Mouse (Mus musculus) hindbrain, embryonic 15.5 days (tissue): ENCODE results near the gene Usp47. TPM values are rescaled to one million over a fixed set of nuclear protein-coding genes. Genes with fewer than 3 reads are reported as not detected.
A peak's percentile ranks its signal among the peaks of the same experiment; 100 is the strongest.

Experiments
- ATAC-seq: fragments of 200-750 bp; cut with Nextera tagmentation; 2 replicates; pipeline ENCODE4 v1.8.0; 2017; ENCODE audit warnings: low read depth, moderate number of reproducible peaks, moderate TSS enrichment; ENCODE audit not compliant: low FRiP score
- H3K27ac ChIP-seq: fragments of 300-500 bp; sonication (generic); replicated peaks from 2 replicates; pipeline ENCODE4 v1.5.1; 2015; ENCODE audit warnings: mild to moderate bottlenecking, inconsistent platforms
- H3K27me3 ChIP-seq: fragments of 300-500 bp; sonication (generic); 2 replicates; pipeline ENCODE4 v1.6.1; 2015; ENCODE audit warnings: control low read depth, inconsistent platforms
- H3K36me3 ChIP-seq: fragments of 300-500 bp; sonication (generic); 2 replicates; pipeline ENCODE4 v1.6.1; 2015; ENCODE audit warnings: control low read depth, inconsistent platforms
- H3K4me1 ChIP-seq: fragments of 300-500 bp; sonication (generic); replicated peaks from 2 replicates; pipeline ENCODE4 v1.6.1; 2015; ENCODE audit warnings: control low read depth, inconsistent platforms
- H3K4me2 ChIP-seq: fragments of 300-500 bp; sonication (generic); 2 replicates; pipeline ENCODE4 v1.6.1; 2015; ENCODE audit warnings: moderate library complexity, mild to moderate bottlenecking, inconsistent platforms
- H3K4me3 ChIP-seq: fragments of 300-500 bp; sonication (generic); 2 replicates; pipeline ENCODE4 v1.5.1; 2015; ENCODE audit warnings: mild to moderate bottlenecking, inconsistent platforms
- H3K9ac ChIP-seq: fragments of 300-500 bp; sonication (generic); 2 replicates; pipeline ENCODE4 v1.6.1; 2015; ENCODE audit warnings: inconsistent platforms
- H3K9me3 ChIP-seq: fragments of 300-500 bp; sonication (generic); 2 replicates; pipeline ENCODE4 v1.6.1; 2016; ENCODE audit warnings: control low read depth, inconsistent platforms
- WGBS: fragments of 180-500 bp; shearing (Covaris S2); methylation state at CpG from one replicate; pipeline ENCODE4 v1.1.7; 2015; 5-methylcytosine and 5-hydroxymethylcytosine counted together
- polyA plus RNA-seq: library from polyadenylated mRNA; unstranded; fragments of >200 nt; fragmentation: Nextera tagmentation; extraction: Ambion mirVana; gene quantifications from 2 replicates; pipeline ENCODE4 v1.2.1, GENCODE M21; 2015

Usp47 gene
- 63.7 and 65.4 TPM in 2 replicates for polyA plus RNA-seq

GRCm38 (mm10) chr7:112023150-112023600, at the start of gene Usp47:
TSS of gene Usp47 (plus strand) at chr7:112023504.
- Histone ChIP-seq H3K4me1 (peaks cover 43% of the 10 kb centered on the region), H3K36me3 (no peaks in the 10 kb centered on the region), H3K4me3 (peak within 1 kb of the TSS; percentile 92), H3K27ac (peak within 1 kb of the TSS; percentile 92), H3K27me3 (no peaks in the 10 kb centered on the region), H3K9ac (peak within 1 kb of the TSS; percentile 96), H3K4me2 (peak within 1 kb of the TSS; percentile 78), H3K9me3 (no peaks in the 10 kb centered on the region)
- ATAC-seq, result peak; percentile 94
- WGBS, result under 1% methylated on average over 52 of the region's 54 CpGs

- Histone ChIP-seq H3K27me3 (no peaks in the 10 kb centered on the region), H3K36me3 (no peaks in the 10 kb centered on the region), H3K4me3 (no peak overlapping the region), H3K9me3 (no peaks in the 10 kb centered on the region), H3K4me2 (no peak overlapping the region), H3K9ac (no peak overlapping the region), H3K4me1 (no peaks in the 10 kb centered on the region), H3K27ac (no peak overlapping the region)
- 83% methylated on average over 2 of the region's 2 CpGs for WGBS
- no peak for ATAC-seq
Observed at GRCm38 (mm10) chr7:111976401-111976800, 46.9 kb upstream of the Usp47 start.

GRCm38 (mm10) chr7:111977871-111978270, 45.4 kb upstream of the Usp47 start:
- Histone ChIP-seq H3K4me3 (no peak overlapping the region), H3K9ac (no peak overlapping the region), H3K27me3 (no peaks in the 10 kb centered on the region), H3K4me2 (no peak overlapping the region), H3K4me1 (no peaks in the 10 kb centered on the region), H3K27ac (no peak overlapping the region), H3K9me3 (no peaks in the 10 kb centered on the region), H3K36me3 (no peaks in the 10 kb centered on the region)
- ATAC-seq, result no peak
- 91% methylated on average over 3 of the region's 3 CpGs for WGBS

- Histone ChIP-seq H3K4me1 (no peaks in the 10 kb centered on the region), H3K4me2 (no peak overlapping the region), H3K9me3 (no peaks in the 10 kb centered on the region), H3K4me3 (no peak overlapping the region), H3K27me3 (no peaks in the 10 kb centered on the region), H3K36me3 (no peaks in the 10 kb centered on the region), H3K9ac (no peak overlapping the region), H3K27ac (no peak overlapping the region)
- 95% methylated on average over 15 of the region's 15 CpGs for WGBS
- no peak for ATAC-seq
Observed at GRCm38 (mm10) chr7:111982296-111982695, 41.0 kb upstream of the Usp47 start.

- Histone ChIP-seq H3K9me3 (no peaks in the 10 kb centered on the region), H3K4me1 (no peaks in the 10 kb centered on the region), H3K9ac (no peak overlapping the region), H3K27ac (no peak overlapping the region), H3K4me3 (no peak overlapping the region), H3K36me3 (no peaks in the 10 kb centered on the region), H3K4me2 (no peak overlapping the region), H3K27me3 (no peaks in the 10 kb centered on the region)
- 95% methylated on average over 3 of the region's 3 CpGs for WGBS
- no peak for ATAC-seq
Observed at GRCm38 (mm10) chr7:111984530-111984929, 38.8 kb upstream of the Usp47 start.

- no peaks in the 10 kb centered on the region for H3K9me3 ChIP-seq
- no peak overlapping the region for H3K9ac ChIP-seq
- no peak for ATAC-seq
- H3K4me2 ChIP-seq, result no peak overlapping the region
- H3K4me1 ChIP-seq, result no peaks in the 10 kb centered on the region
- no peaks in the 10 kb centered on the region for H3K27me3 ChIP-seq
- WGBS, result 77% methylated on average over 4 of the region's 4 CpGs
- H3K27ac ChIP-seq, result no peak overlapping the region
- H3K36me3 ChIP-seq, result no peaks in the 10 kb centered on the region
- H3K4me3 ChIP-seq, result no peak overlapping the region
Observed at GRCm38 (mm10) chr7:111985266-111985665, 38.0 kb upstream of the Usp47 start.

GRCm38 (mm10) chr7:111986906-111987305, 36.4 kb upstream of the Usp47 start:
- H3K36me3 ChIP-seq, result no peaks in the 10 kb centered on the region
- no peak overlapping the region for H3K27ac ChIP-seq
- H3K9ac ChIP-seq, result no peak overlapping the region
- ATAC-seq, result no peak
- 87% methylated on average over 3 of the region's 3 CpGs for WGBS
- no peaks in the 10 kb centered on the region for H3K9me3 ChIP-seq
- H3K4me3 ChIP-seq, result no peak overlapping the region
- H3K4me2 ChIP-seq, result no peak overlapping the region
- H3K27me3 ChIP-seq, result no peaks in the 10 kb centered on the region
- no peaks in the 10 kb centered on the region for H3K4me1 ChIP-seq

GRCm38 (mm10) chr7:111997441-111997840, 25.9 kb upstream of the Usp47 start:
- Histone ChIP-seq H3K9ac (no peak overlapping the region), H3K4me3 (no peak overlapping the region), H3K9me3 (no peaks in the 10 kb centered on the region), H3K4me1 (no peaks in the 10 kb centered on the region), H3K27me3 (no peaks in the 10 kb centered on the region), H3K36me3 (no peaks in the 10 kb centered on the region), H3K4me2 (no peak overlapping the region), H3K27ac (no peak overlapping the region)
- WGBS, result 72% methylated on average over 2 of the region's 2 CpGs
- no peak for ATAC-seq

GRCm38 (mm10) chr7:111998446-111999004, 24.8 kb upstream of the Usp47 start:
- 52% methylated on average over 6 of the region's 6 CpGs for WGBS
- Histone ChIP-seq H3K36me3 (no peaks in the 10 kb centered on the region), H3K9me3 (no peaks in the 10 kb centered on the region), H3K9ac (no peak overlapping the region), H3K4me3 (no peak overlapping the region), H3K4me1 (no peaks in the 10 kb centered on the region), H3K4me2 (no peak overlapping the region), H3K27ac (no peak overlapping the region), H3K27me3 (no peaks in the 10 kb centered on the region)
- ATAC-seq, result no peak

GRCm38 (mm10) chr7:111999376-111999775, 23.9 kb upstream of the Usp47 start:
- Histone ChIP-seq H3K9me3 (no peaks in the 10 kb centered on the region), H3K4me2 (no peak overlapping the region), H3K36me3 (no peaks in the 10 kb centered on the region), H3K9ac (no peak overlapping the region), H3K27ac (no peak overlapping the region), H3K27me3 (no peaks in the 10 kb centered on the region), H3K4me3 (no peak overlapping the region), H3K4me1 (no peaks in the 10 kb centered on the region)
- no peak for ATAC-seq

- no peak overlapping the region for H3K4me3 ChIP-seq
- no peak overlapping the region for H3K4me2 ChIP-seq
- H3K9ac ChIP-seq, result no peak overlapping the region
- no peak overlapping the region for H3K27ac ChIP-seq
- H3K4me1 ChIP-seq, result no peaks in the 10 kb centered on the region
- no peaks in the 10 kb centered on the region for H3K36me3 ChIP-seq
- no peaks in the 10 kb centered on the region for H3K9me3 ChIP-seq
- no peak for ATAC-seq
- WGBS, result 100% methylated on average over 1 of the region's 1 CpGs
- H3K27me3 ChIP-seq, result no peaks in the 10 kb centered on the region
Observed at GRCm38 (mm10) chr7:112000166-112000565, 23.1 kb upstream of the Usp47 start.

- Histone ChIP-seq H3K36me3 (no peaks in the 10 kb centered on the region), H3K27me3 (no peaks in the 10 kb centered on the region), H3K4me1 (no peaks in the 10 kb centered on the region), H3K9me3 (no peaks in the 10 kb centered on the region), H3K9ac (no peak overlapping the region), H3K4me2 (no peak overlapping the region), H3K4me3 (no peak overlapping the region), H3K27ac (no peak overlapping the region)
- WGBS, result 88% methylated on average over 2 of the region's 2 CpGs
- no peak for ATAC-seq
Observed at GRCm38 (mm10) chr7:112010511-112010910, 12.8 kb upstream of the Usp47 start.

GRCm38 (mm10) chr7:112010976-112011375, 12.3 kb upstream of the Usp47 start:
- H3K9ac ChIP-seq, result no peak overlapping the region
- H3K9me3 ChIP-seq, result no peaks in the 10 kb centered on the region
- no peaks in the 10 kb centered on the region for H3K4me1 ChIP-seq
- no peak overlapping the region for H3K27ac ChIP-seq
- no peak overlapping the region for H3K4me3 ChIP-seq
- no peak for ATAC-seq
- no peak overlapping the region for H3K4me2 ChIP-seq
- no peaks in the 10 kb centered on the region for H3K36me3 ChIP-seq
- WGBS, result 86% methylated on average over 4 of the region's 4 CpGs
- no peaks in the 10 kb centered on the region for H3K27me3 ChIP-seq
